Mouse (Mus musculus) midbrain, embryonic 15.5 days (tissue): ENCODE data around the gene B4galt4. TPM values are rescaled to one million over a fixed set of nuclear protein-coding genes. Genes with fewer than 3 reads are reported as not detected.

Experiments used
- ATAC-seq: fragments of 200-750 bp; cut with Nextera tagmentation; replicated peaks from 2 replicates; pipeline ENCODE4 v1.8.0; 2017; ENCODE audit warnings: moderate TSS enrichment
- H3K27ac ChIP-seq: fragments of 300-500 bp; sonication (generic); 2 replicates; pipeline ENCODE4 v1.5.1; 2015; ENCODE audit warnings: mild to moderate bottlenecking, inconsistent platforms
- H3K27me3 ChIP-seq: fragments of 300-500 bp; sonication (generic); replicated peaks from 2 replicates; pipeline ENCODE4 v1.6.1; 2015; ENCODE audit warnings: inconsistent platforms
- H3K36me3 ChIP-seq: fragments of 300-500 bp; sonication (generic); replicated peaks from 2 replicates; pipeline ENCODE4 v1.6.1; 2015; ENCODE audit warnings: inconsistent platforms
- H3K4me1 ChIP-seq: fragments of 300-500 bp; sonication (generic); 2 replicates; pipeline ENCODE4 v1.6.1; 2015; ENCODE audit warnings: inconsistent platforms
- H3K4me2 ChIP-seq: fragments of 300-500 bp; sonication (generic); 2 replicates; pipeline ENCODE4 v1.6.1; 2015; ENCODE audit warnings: inconsistent platforms, mild to moderate bottlenecking, moderate library complexity
- H3K4me3 ChIP-seq: fragments of 300-500 bp; sonication (generic); 2 replicates; pipeline ENCODE4 v1.5.1; 2015; ENCODE audit warnings: mild to moderate bottlenecking, inconsistent platforms
- H3K9ac ChIP-seq: fragments of 300-500 bp; sonication (generic); 2 replicates; pipeline ENCODE4 v1.6.1; 2015; ENCODE audit warnings: mild to moderate bottlenecking, inconsistent platforms
- H3K9me3 ChIP-seq: fragments of 300-500 bp; sonication (generic); 2 replicates; pipeline ENCODE4 v1.6.1; 2016; ENCODE audit warnings: inconsistent platforms
- WGBS: fragments of 180-500 bp; shearing (Covaris S2); methylation state at CpG from one replicate; pipeline ENCODE4 v1.1.7; 2015; ENCODE audit warnings: mixed read lengths; 5-methylcytosine and 5-hydroxymethylcytosine counted together
- polyA plus RNA-seq: library from polyadenylated mRNA; unstranded; fragments of >200 nt; fragmentation: Nextera tagmentation; extraction: Ambion mirVana; gene quantifications from 2 replicates; pipeline ENCODE4 v1.2.1, GENCODE M21; 2015

Gene B4galt4
- polyA plus RNA-seq, 1 experiment from 2014 or later, result 30.0 TPM

- no peaks in the 10 kb centered on the region for H3K4me1 ChIP-seq
- 93% methylated on average over 5 of the region's 5 CpGs for WGBS
- H3K4me3 ChIP-seq, result no peak overlapping the region
- no peak overlapping the region for H3K4me2 ChIP-seq
- no peaks in the 10 kb centered on the region for H3K27me3 ChIP-seq
- H3K36me3 ChIP-seq, result peaks cover 16% of the 10 kb centered on the region; the same call in 1 of the 2 replicates
- ATAC-seq, result no peak
- H3K27ac ChIP-seq, result no peak overlapping the region
- H3K9ac ChIP-seq, result no peak overlapping the region
- no peaks in the 10 kb centered on the region for H3K9me3 ChIP-seq
Measured at GRCm38 (mm10) chr16:38760239-38760638, 18.2 kb downstream of the B4galt4 start.

GRCm38 (mm10) chr16:38760834-38761375 is 18.8 kb downstream of the B4galt4 start:
- WGBS, result 89% methylated on average over 6 of the region's 6 CpGs
- Histone ChIP-seq H3K4me3 (no peak overlapping the region), H3K36me3 (peaks cover 16% of the 10 kb centered on the region; the same call in 1 of the 2 replicates), H3K4me1 (no peaks in the 10 kb centered on the region), H3K27ac (no peak overlapping the region), H3K9ac (no peak overlapping the region), H3K27me3 (no peaks in the 10 kb centered on the region), H3K9me3 (no peaks in the 10 kb centered on the region), H3K4me2 (no peak overlapping the region)
- no peak for ATAC-seq

- Histone ChIP-seq H3K36me3 (peaks cover 16% of the 10 kb centered on the region; the same call in 1 of the 2 replicates), H3K4me1 (no peaks in the 10 kb centered on the region), H3K9me3 (no peaks in the 10 kb centered on the region), H3K27ac (no peak overlapping the region), H3K9ac (no peak overlapping the region), H3K27me3 (no peaks in the 10 kb centered on the region), H3K4me2 (no peak overlapping the region), H3K4me3 (no peak overlapping the region)
- WGBS, result 83% methylated on average over 5 of the region's 5 CpGs
- ATAC-seq, result no peak
Measured at GRCm38 (mm10) chr16:38761972-38762371, 19.9 kb downstream of the B4galt4 start.

- no peaks in the 10 kb centered on the region for H3K4me1 ChIP-seq
- H3K9ac ChIP-seq, result no peak overlapping the region
- ATAC-seq, result no peak
- H3K4me3 ChIP-seq, result no peak overlapping the region
- H3K27ac ChIP-seq, result no peak overlapping the region
- H3K9me3 ChIP-seq, result no peaks in the 10 kb centered on the region
- peaks cover 16% of the 10 kb centered on the region; the same call in 1 of the 2 replicates for H3K36me3 ChIP-seq
- H3K27me3 ChIP-seq, result no peaks in the 10 kb centered on the region
- no peak overlapping the region for H3K4me2 ChIP-seq
- WGBS, result 88% methylated on average over 8 of the region's 8 CpGs
Measured at GRCm38 (mm10) chr16:38762401-38762800, 20.3 kb downstream of the B4galt4 start.

GRCm38 (mm10) chr16:38763508-38763907 is 21.4 kb downstream of the B4galt4 start:
- Histone ChIP-seq H3K4me2 (no peak overlapping the region), H3K4me3 (no peak overlapping the region), H3K4me1 (no peaks in the 10 kb centered on the region), H3K27me3 (no peaks in the 10 kb centered on the region), H3K27ac (no peak overlapping the region), H3K9me3 (no peaks in the 10 kb centered on the region), H3K36me3 (peaks cover 16% of the 10 kb centered on the region; the same call in 1 of the 2 replicates), H3K9ac (no peak overlapping the region)
- WGBS, result 80% methylated on average over 4 of the region's 4 CpGs
- ATAC-seq, result no peak

- Histone ChIP-seq H3K27me3 (no peaks in the 10 kb centered on the region), H3K4me3 (no peak overlapping the region), H3K4me1 (no peaks in the 10 kb centered on the region), H3K9me3 (no peaks in the 10 kb centered on the region), H3K27ac (no peak overlapping the region), H3K9ac (no peak overlapping the region), H3K36me3 (peaks cover 14% of the 10 kb centered on the region; the same call in 1 of the 2 replicates), H3K4me2 (no peak overlapping the region)
- ATAC-seq, result no peak
- WGBS, result 73% methylated on average over 3 of the region's 3 CpGs
Measured at GRCm38 (mm10) chr16:38766671-38767070, 24.6 kb downstream of the B4galt4 start.

GRCm38 (mm10) chr16:38767761-38768160 is 25.7 kb downstream of the B4galt4 start:
- ATAC-seq, result no peak
- H3K36me3 ChIP-seq, result peaks cover 14% of the 10 kb centered on the region; the same call in 1 of the 2 replicates
- 88% methylated on average over 8 of the region's 8 CpGs for WGBS

GRCm38 (mm10) chr16:38768386-38768785 is 26.3 kb downstream of the B4galt4 start:
- H3K4me3 ChIP-seq, result no peak overlapping the region
- 94% methylated on average over 8 of the region's 8 CpGs for whole genome bisulfite sequencing
- ATAC-seq, result no peak
- H3K36me3 ChIP-seq, result peaks cover 14% of the 10 kb centered on the region; the same call in 1 of the 2 replicates
- H3K4me2 ChIP-seq, result no peak overlapping the region
- no peaks in the 10 kb centered on the region for H3K4me1 ChIP-seq
- H3K27me3 ChIP-seq, result no peaks in the 10 kb centered on the region
- no peaks in the 10 kb centered on the region for H3K9me3 ChIP-seq
- no peak overlapping the region for H3K27ac ChIP-seq
- H3K9ac ChIP-seq, result no peak overlapping the region

More at GRCm38 (mm10) chr16:38767761-38768160, 25.7 kb downstream of the B4galt4 start:
- H3K4me3 ChIP-seq, result no peak overlapping the region
- H3K27me3 ChIP-seq, result no peaks in the 10 kb centered on the region
- no peaks in the 10 kb centered on the region for H3K9me3 ChIP-seq
- no peak overlapping the region for H3K27ac ChIP-seq
- no peak overlapping the region for H3K4me2 ChIP-seq
- H3K9ac ChIP-seq, result no peak overlapping the region
- H3K4me1 ChIP-seq, result no peaks in the 10 kb centered on the region

GRCm38 (mm10) chr16:38769529-38769928 is 27.5 kb downstream of the B4galt4 start:
- no peak for ATAC-seq
- H3K36me3 ChIP-seq, result peaks cover 14% of the 10 kb centered on the region; the same call in 1 of the 2 replicates
- WGBS, result 85% methylated on average over 9 of the region's 9 CpGs
- no peaks in the 10 kb centered on the region for H3K9me3 ChIP-seq
- H3K4me2 ChIP-seq, result no peak overlapping the region
- H3K9ac ChIP-seq, result no peak overlapping the region
- H3K27me3 ChIP-seq, result no peaks in the 10 kb centered on the region
- H3K4me3 ChIP-seq, result no peak overlapping the region
- no peaks in the 10 kb centered on the region for H3K4me1 ChIP-seq
- no peak overlapping the region for H3K27ac ChIP-seq

GRCm38 (mm10) chr16:38771145-38771544 is 29.1 kb downstream of the B4galt4 start:
- H3K4me3 ChIP-seq, result no peak overlapping the region
- no peaks in the 10 kb centered on the region for H3K27me3 ChIP-seq
- no peak overlapping the region for H3K4me2 ChIP-seq
- WGBS, result 93% methylated on average over 6 of the region's 6 CpGs
- peaks cover 14% of the 10 kb centered on the region; the same call in 1 of the 2 replicates for H3K36me3 ChIP-seq
- no peak overlapping the region for H3K27ac ChIP-seq
- ATAC-seq, result no peak
- no peaks in the 10 kb centered on the region for H3K4me1 ChIP-seq
- H3K9me3 ChIP-seq, result no peaks in the 10 kb centered on the region
- no peak overlapping the region for H3K9ac ChIP-seq

- Histone ChIP-seq H3K9me3 (no peaks in the 10 kb centered on the region), H3K36me3 (peaks cover 8% of the 10 kb centered on the region; the same call in 1 of the 2 replicates), H3K27ac (no peak overlapping the region), H3K4me2 (no peak overlapping the region), H3K27me3 (no peaks in the 10 kb centered on the region), H3K4me3 (no peak overlapping the region), H3K4me1 (no peaks in the 10 kb centered on the region), H3K9ac (no peak overlapping the region)
- no peak for ATAC-seq
- WGBS, result 70% methylated on average over 12 of the region's 12 CpGs
Measured at GRCm38 (mm10) chr16:38772906-38773496, 30.9 kb downstream of the B4galt4 start.

GRCm38 (mm10) chr16:38774964-38775746 is 33.1 kb downstream of the B4galt4 start:
- ATAC-seq, result no peak
- H3K4me2 ChIP-seq, result no peak overlapping the region
- no peaks in the 10 kb centered on the region for H3K9me3 ChIP-seq
- no peak overlapping the region for H3K27ac ChIP-seq
- H3K36me3 ChIP-seq, result no peaks in the 10 kb centered on the region
- no peak overlapping the region for H3K4me3 ChIP-seq
- no peak overlapping the region for H3K9ac ChIP-seq
- H3K27me3 ChIP-seq, result no peaks in the 10 kb centered on the region
- no peaks in the 10 kb centered on the region for H3K4me1 ChIP-seq
- 60% methylated on average over 7 of the region's 7 CpGs for WGBS
